Mouse (Mus musculus): ENCODE measurements around the gene Ube4a. TPM values are rescaled to one million over a fixed set of nuclear protein-coding genes. Genes with fewer than 3 reads are reported as not detected.

Gene Ube4a
- total RNA-seq, 2 experiments from 2014 or later: 31.9 to 36.4 TPM

- intact Hi-C loops (cut with DNase I; ENCODE audit: low total_unique reads): no loop called here
Measured at GRCm38 (mm10) chr9:44877686-44878085, 87.7 kb downstream of the Ube4a start.

GRCm38 (mm10) chr9:44875476-44875875, 89.9 kb downstream of the Ube4a start:
- DNase-seq: peak; percentile 32
- intact Hi-C loops (cut with DNase I; ENCODE audit: low total_unique reads): no loop called here

More at GRCm38 (mm10) chr9:44877686-44878085, 87.7 kb downstream of the Ube4a start:
- DNase-seq: no peak

DNA sequence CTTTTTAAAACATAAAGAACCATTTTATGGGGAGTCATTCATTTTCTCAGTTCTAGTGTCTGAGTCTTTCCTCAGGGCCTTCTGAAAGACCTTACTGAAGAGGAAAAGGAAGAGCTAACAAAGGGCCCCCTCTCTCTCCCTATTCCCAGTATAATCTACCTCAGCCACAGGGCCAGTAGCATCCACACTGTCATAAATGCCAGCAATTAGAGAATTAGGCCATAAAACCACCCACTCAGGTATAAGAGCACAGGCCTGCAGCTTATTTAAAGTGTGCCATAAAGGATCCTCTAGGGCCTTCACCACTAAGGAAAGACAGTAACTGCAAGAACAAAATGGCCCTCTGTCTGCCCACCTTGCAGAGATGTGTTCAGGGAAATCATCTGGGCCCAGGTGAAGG, 91.2 kb downstream of the Ube4a start:
- DNase-seq: no peak
- intact Hi-C loops (cut with DNase I; ENCODE audit: low total_unique reads): no loop called here

DNA sequence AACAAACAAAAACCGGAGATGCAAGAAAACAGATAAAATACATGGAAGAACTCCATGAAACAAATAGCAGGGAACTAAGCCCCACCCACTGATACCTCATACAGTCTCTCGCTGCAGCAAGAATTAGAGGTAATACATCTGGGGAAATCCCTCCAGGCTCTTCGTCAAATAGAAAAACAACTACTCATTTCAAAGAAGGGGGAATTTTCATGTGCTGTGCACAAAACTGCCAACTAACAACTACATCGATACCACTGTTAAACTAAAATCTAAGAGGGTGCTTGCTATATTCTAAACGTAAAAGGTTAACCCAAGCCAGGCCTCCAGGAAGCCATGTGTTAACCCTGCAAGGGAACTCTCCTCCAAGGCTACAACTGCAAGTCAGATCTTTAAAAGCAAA, 91.7 kb downstream of the Ube4a start:
- intact Hi-C loops (cut with DNase I; ENCODE audit: low total_unique reads): no loop called here
- no peak for DNase-seq

Other genes starting within 250 kb of the Ube4a start
- gene Phldb1, start 230.4 kb downstream of the Ube4a start, total RNA-seq (2021): 10 to 100 TPM; 43.8 to 47.6 TPM
- 10 to 100 TPM; 65.1 to 69.9 TPM for gene Arcn1, start 197.8 kb downstream of the Ube4a start, total RNA-seq (2021)
- 10 to 100 TPM; 29.2 to 38.8 TPM for gene Ift46, start 197.7 kb downstream of the Ube4a start, total RNA-seq (2021)
- 10 to 100 TPM in 1 of 2 experiments, 1 to 10 TPM in 1; 9.4 to 11.6 TPM for gene Tmem25, start 166.3 kb downstream of the Ube4a start, total RNA-seq (2021)
- under 1 TPM in 1 of 2 experiments, not detected in 1; 0.73 TPM for gene Ttc36, start 162.5 kb downstream of the Ube4a start, total RNA-seq (2021)
- 10 to 100 TPM; 11.8 to 14.3 TPM for gene Kmt2a, start 84.3 kb downstream of the Ube4a start, total RNA-seq (2021)
- gene Atp5l, start 44.9 kb downstream of the Ube4a start, total RNA-seq (2021): 100 to 1,000 TPM; 663 to 775 TPM
- gene Cd3g, start 14.8 kb upstream of the Ube4a start, total RNA-seq (2021): under 1 TPM in 1 of 2 experiments, not detected in 1; 0.13 TPM
- under 1 TPM in 1 of 2 experiments, not detected in 1; 0.33 TPM for gene Cd3d, start 16.2 kb upstream of the Ube4a start, total RNA-seq (2021)
- gene Cd3e, start 44.0 kb upstream of the Ube4a start, total RNA-seq (2021): not detected
- under 1 TPM; 0.11 to 0.27 TPM for gene Mpzl2, start 74.2 kb upstream of the Ube4a start, total RNA-seq (2021)
- gene Mpzl3, start 89.6 kb upstream of the Ube4a start, total RNA-seq (2021): 1 to 10 TPM; 1.1 to 2.5 TPM
- gene Jaml, start 113.6 kb upstream of the Ube4a start, total RNA-seq (2021): under 1 TPM; 0.37 to 0.69 TPM
- 1 to 10 TPM; 1.9 to 2.6 TPM for gene Scn2b, start 152.2 kb upstream of the Ube4a start, total RNA-seq (2021)
- gene Scn4b, start 172.8 kb upstream of the Ube4a start, total RNA-seq (2021): 100 to 1,000 TPM in 1 of 2 experiments, 10 to 100 TPM in 1; 99.1 to 115 TPM
- under 1 TPM in 1 of 2 experiments, not detected in 1; 0.12 TPM for gene BC049352, start 216.4 kb upstream of the Ube4a start, total RNA-seq (2021)
- gene Tmprss4, start 238.5 kb upstream of the Ube4a start, total RNA-seq (2021): not detected